Mouse (Mus musculus) activated CD4-positive, CD25-positive, alpha-beta regulatory T cell, adult 4 months (primary cell): ENCODE measurements around the gene Acsf3. TPM values are rescaled to one million over a fixed set of nuclear protein-coding genes. Genes with fewer than 3 reads are reported as not detected.

Source experiments
- ATAC-seq: one replicate; pipeline ENCODE4 v1.8.0; 2017
- polyA plus RNA-seq, 2 experiments: library from polyadenylated mRNA; unstranded; fragments of 100-300 nt; shearing (Covaris generic); gene quantifications; one replicate each; pipeline ENCODE4 v1.2.1; 2017

Acsf3 gene
- polyA plus RNA-seq, result 10 to 100 TPM in 1 of 2 experiments, 1 to 10 TPM in 1; 8.0 to 10.2 TPM

DNA sequence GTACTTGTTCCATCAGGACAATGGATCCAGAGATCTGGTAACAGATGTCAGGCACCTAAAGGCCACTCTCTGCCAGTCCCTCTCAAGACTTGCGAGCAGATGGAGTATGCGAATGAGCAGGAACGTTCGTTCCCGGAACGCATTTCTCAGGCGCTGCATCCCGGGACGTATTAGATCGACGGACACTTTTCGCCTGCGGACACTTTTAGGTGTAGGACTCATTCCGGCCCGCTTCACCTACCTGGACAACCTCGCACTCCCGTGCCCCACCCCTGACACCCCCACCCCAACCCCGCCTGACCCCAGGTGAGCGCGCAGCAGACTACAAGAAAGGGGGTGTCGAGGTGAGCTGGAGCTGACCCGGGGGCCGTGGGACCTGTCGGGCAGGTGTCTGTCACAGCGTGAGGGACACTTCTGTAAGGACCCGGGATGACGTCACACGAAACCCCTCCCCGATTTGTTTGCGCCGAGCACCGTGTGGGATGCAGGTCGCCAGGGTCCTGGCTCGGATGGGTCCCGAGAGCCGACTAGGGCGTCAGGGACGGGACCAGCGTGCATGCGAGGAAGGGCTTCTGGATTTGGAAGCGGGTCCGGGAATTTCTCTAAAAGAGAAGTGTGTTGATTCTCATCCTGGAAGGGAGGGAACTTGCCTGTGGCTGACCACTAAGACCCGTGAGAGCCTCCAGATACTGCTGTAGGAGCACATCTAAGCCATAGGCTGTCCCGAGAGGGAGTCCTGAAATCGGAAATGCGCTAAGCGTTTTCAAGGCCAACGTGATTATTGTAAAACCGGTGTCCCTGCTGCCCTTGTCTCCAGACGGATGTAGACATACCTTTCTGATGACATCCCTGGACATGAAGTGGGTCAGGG is at the start of gene Acsf3:
Gene Acsf3 (plus strand): TSS at position 202 of the 871 bp plus-strand sequence.
- peak; percentile 19 for ATAC-seq

GRCm38 (mm10) chr8:122726789-122727188 is 48.5 kb upstream of the Acsf3 start:
- no peak for ATAC-seq

DNA sequence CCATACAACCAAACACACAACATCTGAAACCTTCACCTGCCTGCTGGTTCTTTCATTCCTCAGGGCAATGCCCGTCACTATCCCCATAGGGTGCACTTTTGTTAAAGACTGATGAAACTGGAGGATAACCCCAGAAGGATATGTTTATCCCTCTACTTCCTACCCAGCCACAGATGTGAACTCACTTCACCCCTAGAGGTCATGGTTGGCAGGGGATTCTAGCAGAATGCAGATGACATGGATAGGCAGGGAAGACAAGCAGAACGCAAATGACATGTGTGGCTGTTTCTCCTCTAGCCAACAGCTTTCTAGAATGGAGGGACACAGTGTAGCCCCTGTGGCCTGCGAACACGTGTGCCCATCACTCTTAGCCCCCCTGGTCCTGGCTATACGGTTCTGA is 47.9 kb upstream of the Acsf3 start:
- no peak for ATAC-seq

DNA sequence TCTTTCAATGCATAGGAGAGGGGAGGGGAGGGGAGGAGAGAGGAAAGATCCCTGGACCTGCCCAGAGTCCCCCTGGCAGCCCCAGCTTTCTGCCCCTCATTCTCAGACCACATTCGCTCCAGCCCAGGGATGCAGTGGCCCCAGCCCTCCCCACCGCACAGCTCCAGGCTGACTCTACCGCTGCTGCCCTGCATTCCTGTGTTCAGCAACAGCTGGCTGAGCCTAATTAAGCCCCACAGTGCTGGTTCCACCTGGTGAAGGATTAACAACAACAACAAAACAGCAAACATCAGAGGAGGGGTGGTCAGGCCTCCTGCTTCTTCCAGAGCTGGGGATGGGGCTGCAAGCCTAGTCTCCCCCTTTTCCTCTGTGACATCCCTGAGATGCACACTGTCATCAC is 46.7 kb upstream of the Acsf3 start:
- no peak for ATAC-seq

GRCm38 (mm10) chr8:122735110-122735509 is 40.2 kb upstream of the Acsf3 start:
- ATAC-seq, result no peak

DNA sequence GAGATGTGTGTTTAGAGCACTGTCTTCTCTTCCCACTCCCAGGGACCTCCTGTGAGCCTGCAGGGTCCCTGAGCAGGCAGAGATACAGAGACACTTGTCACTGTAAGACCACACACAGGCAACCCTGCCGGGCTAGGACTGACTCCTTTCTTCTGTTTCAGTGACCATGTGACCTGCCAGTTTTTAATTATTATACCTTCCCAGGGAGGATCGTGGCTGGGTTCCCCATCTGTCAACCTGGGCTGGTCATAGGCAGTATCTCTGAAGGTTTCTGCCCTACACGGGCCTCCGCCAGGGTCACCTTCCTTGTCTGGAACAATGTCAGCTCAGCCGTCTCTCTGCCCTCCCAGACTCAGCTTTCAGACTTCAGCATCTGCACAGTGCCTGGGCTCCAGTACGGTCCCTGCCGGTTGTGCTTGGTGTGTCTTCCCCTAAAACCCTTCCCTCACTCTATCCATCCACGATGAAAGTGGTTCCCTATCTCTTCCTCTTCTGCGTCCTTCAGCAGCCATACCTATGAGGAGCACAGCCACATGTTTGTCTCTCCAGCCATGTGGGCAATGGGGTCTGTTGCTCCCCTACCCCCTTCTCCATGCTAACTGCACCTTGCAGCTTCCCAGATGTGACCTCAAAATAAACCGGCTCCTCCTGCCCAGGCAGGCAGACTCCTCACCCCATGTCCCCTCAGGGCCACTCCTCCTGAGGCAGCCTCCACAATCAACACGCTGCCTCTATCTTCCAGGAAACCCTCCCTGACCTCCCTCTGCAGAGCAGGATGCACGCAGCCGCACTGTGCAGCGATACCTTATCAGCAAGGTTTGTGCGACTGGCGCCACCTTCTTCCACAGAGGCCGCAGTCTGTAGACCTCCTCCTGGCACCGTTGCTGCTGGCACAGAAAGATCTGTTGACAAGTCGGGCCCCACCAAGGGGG is 39.5 kb upstream of the Acsf3 start:
- ATAC-seq, result no peak

DNA sequence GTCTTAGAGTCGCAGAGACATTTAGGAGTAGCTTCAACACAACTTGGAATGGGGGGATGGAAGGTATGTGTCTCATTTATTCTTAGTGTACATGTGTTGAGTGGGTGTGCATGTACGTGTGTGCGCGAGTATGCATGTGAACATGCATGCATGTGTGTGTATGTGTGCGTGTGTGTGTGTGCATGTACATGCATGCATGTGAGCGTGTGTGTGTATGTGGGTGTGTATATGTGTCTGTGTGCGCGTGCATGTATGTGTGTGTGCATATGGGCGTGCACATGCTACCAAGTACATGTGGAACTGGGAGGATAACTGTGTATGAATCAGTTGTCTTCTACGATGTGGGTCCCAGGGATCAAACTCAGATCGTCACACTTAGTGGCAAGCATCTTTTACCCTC is 38.7 kb upstream of the Acsf3 start:
- ATAC-seq, result no peak

DNA sequence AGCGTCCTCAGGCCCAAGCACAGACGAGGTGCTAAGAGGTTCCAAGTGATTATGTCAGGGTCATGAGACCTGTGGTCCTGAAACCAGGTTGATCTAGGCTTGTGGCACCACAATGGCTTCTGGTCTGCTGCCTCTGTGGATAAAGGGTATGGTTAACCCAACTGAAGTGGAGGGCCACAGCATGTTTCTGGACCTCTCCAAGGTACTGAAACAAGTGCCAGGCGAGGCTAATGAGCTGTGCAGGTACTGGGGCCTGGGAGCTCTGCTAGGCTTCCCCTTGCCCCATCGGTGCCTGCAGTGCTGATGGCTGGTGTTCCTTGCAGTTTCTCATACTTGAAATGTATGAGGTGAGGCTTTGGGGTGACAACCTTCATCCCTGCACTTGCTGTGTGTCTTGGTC is 38.2 kb upstream of the Acsf3 start:
- ATAC-seq, result no peak

DNA sequence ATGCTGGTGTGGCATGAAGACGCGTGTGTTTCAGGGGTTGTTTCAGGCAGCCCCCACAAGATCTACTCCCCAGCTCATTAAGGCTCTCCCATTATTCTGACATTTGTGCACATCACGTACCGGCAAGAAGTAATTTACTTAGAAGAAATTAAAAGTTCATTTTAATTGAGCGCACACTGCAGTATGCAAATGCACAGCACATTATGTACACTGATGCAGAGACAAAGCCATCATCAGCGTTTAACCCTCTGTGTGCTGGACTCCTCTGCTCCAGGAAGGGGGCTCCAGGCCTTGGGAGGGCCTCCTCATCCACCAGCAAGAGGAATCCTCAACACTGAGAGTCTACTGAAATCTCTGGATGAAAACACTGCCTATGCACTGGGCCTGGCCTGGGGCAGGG is 37.4 kb upstream of the Acsf3 start:
- no peak for ATAC-seq

DNA sequence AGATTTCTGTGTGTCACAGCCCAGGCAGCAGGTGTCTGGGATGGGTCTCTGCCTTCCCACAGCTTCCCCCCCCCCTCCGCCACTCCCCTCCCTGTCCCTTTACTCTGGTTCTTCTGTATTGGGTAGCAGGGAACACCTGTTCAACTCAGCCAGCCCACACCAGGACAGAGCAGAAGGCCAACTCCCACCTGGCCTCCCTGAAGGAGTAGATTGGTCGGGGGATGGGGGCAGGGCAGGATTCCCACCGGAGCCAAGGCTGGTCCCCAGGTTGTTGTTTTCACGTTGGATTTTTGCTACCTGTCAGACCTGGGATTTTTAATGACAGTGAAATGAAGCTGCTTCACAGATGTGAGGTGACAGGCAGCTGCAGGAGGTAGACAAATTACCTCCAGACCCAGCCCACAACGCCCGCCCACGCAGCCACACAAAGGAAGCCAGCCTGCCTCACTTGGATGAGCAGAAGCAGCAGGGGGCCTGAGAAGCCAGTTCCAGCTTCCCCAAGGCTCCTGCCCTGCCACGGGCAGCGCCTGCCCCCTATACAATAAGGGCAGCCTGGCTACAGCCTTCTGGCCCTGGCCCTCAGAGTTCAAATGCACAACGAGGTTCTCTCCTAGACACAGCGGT is 36.1 kb upstream of the Acsf3 start:
- no peak for ATAC-seq

DNA sequence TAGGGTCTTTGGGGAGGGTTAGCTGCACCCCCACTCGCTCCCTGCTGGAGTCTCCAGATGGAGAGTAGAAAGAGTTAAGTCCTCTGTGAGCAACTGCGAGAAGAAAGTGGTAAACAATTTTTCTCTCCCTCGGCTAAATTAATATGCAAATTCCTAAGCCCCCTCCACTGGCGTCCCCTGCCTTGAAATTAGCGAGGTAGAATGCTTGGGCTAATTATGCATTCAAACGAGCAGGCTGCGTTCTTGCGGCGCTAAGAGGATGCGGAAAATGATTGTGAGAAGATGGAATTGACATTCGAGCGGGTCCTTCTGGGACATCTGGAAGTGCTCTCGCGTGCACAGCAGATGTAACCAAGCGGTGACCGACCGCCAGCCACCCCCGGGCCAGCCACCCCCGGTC is 32.8 kb upstream of the Acsf3 start:
- no peak for ATAC-seq

GRCm38 (mm10) chr8:122745022-122745749 is 30.1 kb upstream of the Acsf3 start:
- ATAC-seq, result no peak

DNA sequence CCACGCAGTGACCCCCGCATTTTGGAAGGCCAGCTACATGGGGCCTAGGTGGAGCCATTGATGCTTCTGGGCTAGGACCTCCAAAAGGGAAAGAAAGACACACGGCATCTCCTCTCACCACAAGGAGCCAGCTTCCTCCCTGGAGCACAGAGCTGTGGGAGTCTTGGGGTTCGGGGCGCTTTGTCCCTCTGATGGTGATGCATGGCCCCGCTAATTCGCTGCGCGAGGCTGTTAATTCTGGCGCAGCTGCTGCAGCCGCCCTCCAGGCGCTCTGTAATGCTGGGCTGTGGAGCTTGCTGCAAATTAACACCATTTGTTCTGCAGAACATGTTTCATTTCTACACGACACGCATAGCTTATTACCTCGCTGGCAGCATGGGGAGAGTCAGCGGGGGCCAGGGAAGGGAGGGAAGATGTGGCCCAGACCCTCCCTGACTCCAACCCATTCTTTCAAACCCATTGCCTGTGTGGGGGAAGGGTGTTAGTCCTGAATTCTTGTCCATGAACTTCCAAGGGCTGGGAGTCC is 29.5 kb upstream of the Acsf3 start:
- ATAC-seq, result no peak

DNA sequence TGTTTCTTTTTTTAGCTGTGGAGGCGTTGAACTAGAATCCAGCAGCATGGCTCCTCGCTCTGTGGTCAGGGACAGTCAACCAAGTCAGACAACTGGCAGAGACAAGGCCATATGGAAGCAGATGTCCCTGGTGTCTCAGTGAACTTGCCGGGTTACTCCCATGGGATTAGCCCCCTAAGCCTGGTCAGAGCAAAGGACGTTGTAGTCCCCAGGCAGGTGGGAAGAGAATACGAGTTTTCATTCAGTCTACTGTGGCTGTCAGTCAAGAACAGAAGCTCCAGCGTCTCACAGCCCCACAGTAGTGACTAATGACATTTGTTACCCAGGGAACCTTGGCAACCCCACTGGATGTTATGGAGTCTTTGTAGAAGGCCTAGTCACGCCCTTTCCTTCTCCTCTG is 28.8 kb upstream of the Acsf3 start:
- no peak for ATAC-seq

DNA sequence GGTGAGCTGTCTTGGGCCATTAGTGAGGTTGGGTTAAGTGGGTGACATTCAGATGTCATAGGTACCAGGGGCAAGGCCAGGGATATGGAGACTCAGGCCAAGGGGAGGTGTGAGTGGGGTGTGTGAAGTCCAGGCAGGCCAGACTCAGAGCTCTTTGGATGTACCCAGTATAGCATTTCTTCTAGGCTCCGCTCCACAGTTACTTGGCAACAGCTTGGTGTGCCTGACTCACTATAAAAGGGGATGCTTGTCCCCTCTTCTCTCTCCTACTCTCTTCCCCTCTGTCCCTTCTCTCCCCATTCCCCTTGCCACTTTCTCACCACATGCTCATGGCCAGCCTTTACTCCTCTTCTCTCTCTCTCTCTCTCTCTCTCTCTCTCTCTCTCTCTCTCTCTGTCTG is 27.5 kb upstream of the Acsf3 start:
- no peak for ATAC-seq

GRCm38 (mm10) chr8:122749333-122749958 is 25.8 kb upstream of the Acsf3 start:
- no peak for ATAC-seq

GRCm38 (mm10) chr8:122751342-122751741 is 23.9 kb upstream of the Acsf3 start:
- no peak for ATAC-seq

DNA sequence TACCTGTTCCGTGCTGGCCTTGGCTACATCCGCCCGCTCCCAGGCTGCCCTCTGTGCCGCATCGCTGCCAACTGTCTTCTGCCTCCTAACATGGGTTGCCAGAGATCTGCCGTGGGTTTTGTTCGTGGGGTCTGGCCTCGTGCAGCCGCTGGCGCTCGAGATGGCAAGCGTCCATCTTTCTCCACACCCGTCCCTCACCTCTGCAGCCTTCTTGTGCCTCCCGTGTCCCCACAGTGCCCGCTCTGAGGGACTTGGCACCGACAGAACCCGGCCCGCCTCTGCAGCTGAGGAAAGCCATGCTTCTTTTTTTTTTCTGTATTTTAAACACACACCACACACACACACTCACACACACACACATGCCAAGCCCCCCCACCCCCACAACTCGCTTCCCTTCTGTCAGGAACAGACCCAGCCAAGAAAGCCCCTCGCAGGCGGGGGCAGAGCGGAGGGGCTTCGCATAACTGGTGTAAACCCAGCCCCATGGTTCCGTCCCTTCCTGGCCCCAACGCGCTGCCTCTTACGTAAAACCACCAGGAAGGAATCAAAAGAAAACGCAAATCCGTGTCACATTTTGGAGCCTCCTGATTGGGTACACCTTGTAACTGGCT is 23.1 kb upstream of the Acsf3 start:
- no peak for ATAC-seq

DNA sequence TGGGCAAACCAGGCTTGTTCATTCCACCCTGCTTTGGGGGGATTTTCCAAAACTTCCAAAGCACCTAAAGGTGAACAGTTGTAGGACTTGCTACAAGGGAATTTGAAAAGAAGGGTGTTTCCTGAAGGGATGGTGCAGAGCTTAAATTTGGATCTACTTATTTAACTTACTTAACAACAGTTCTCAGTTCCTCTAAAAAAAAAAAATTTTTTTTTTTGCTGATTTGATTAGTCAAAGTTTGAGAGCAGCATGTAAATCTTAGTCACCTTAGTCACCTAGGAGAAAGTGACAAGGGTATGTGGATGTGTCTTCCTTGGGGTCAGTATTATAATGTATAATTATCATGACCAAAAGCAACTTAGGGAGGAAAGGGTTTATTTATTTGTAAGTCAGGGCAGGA is 16.7 kb upstream of the Acsf3 start:
- ATAC-seq, result no peak

DNA sequence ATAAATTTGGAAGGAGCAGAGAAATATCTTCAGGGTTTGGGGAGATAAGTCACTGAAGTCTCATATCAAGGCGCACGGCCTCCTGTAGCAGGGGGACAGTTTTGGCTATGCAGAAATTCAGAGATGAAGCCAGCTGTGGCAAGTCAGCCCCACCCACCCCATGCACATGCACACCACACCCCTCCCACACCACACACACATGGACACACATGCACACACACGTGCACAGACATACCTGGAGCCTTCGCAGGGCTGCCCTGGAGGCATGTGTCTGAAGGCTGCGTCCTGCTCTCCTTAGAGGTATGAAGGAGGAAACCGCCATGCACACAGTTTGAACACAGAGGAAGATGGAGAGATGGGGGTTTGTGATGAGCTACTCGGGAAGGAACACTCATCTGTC is 15.2 kb upstream of the Acsf3 start:
- no peak for ATAC-seq

DNA sequence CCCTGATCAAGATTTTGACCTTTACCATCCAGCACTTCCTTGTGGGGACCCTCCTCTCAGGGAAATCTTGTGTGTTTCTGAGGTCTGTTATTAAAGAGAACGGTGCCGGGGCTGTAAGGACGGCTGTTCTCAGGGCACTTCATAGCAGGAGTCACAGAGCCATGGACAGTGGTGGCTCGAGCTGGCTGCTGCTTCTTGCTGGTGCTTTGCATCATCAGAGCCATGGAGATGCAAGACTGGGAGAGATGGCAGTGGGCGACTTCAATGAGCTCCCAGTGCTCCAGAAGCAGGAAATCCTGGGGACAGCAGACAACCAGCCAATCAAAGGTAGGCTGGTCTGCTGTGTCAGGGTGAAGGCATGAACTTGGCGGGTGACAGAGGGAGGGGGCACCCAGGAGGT is 14.2 kb upstream of the Acsf3 start:
- no peak for ATAC-seq
